ENCODE assay signal across 9 mouse cellular contexts in the genomic region with DNA sequence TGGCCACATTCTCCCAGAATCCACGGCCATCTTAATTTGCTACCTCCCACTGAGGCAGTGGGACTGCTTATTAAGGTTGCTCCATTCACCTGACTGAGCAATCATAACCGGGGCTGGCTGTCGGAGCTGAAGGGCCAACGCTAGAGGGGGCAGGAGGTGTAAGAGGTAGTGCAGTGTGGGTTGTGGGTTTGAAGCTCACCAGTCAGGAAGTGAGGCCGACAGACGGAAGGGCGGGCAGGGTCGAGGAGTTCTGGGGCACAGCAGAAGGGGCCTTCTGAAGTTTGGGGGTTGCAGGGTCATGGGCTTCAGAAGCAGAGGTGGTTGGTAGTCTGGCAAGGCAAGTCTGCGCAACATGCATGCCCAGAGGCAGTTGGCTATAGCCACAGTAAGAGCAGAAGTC. TPM values are rescaled to one million over a fixed set of nuclear protein-coding genes. Genes with fewer than 3 reads are reported as not detected.
DNase-seq lines count a peak whose midpoint lies in the region; ATAC-seq lines count a peak whose summit lies in the region.
"Had no signal": no experiment of that assay in that cellular context is flagged by ENCODE, and none has a peak within 500 bp of the region (broad histone marks: within the 10 kb centered on the region; RNA-seq: fewer than 3 reads in every experiment).

A gene (plus strand): TSS at position 205 of the 400 bp plus-strand sequence.

- peak within 1 kb of the TSS; percentile 12; the same call in 1 of the 2 replicates for H3K4me3 ChIP-seq in heart, embryonic 15.5 days
- no peak within 1 kb of the TSS for H3K4me3 ChIP-seq in heart, embryonic 12.5 days
- H3K4me3 ChIP-seq in liver, embryonic 13.5 days (replicated peaks), result peak within 1 kb of the TSS; percentile 21
- no peak within 1 kb of the TSS for H3K4me3 ChIP-seq in kidney, embryonic 15.5 days (replicated peaks)
- H3K4me3 ChIP-seq in forebrain, embryonic 14.5 days (ENCODE audit: low read depth, low read length), result no peak within 1 kb of the TSS
- H3K4me3 ChIP-seq: embryonic facial prominence, embryonic 13.5 days had no signal

- 47% methylated on average over 9 of the region's 9 CpGs for WGBS in heart, embryonic 15.5 days
- WGBS in heart, embryonic 12.5 days, result 55% methylated on average over 9 of the region's 9 CpGs
- WGBS in liver, embryonic 13.5 days (ENCODE audit: insufficient replicate concordance), result 22% methylated on average over 9 of the region's 9 CpGs
- 63% methylated on average over 9 of the region's 9 CpGs for WGBS in kidney, embryonic 15.5 days
- 63% methylated on average over 9 of the region's 9 CpGs for WGBS in forebrain, embryonic 14.5 days

- ATAC-seq in heart, embryonic 15.5 days (replicated peaks; ENCODE audit: insufficient number of reproducible peaks, insufficient read depth, low FRiP score, low read depth), result no peak
- no peak for ATAC-seq in heart, embryonic 12.5 days (ENCODE audit: insufficient number of reproducible peaks, low FRiP score)
- ATAC-seq in liver, embryonic 13.5 days (ENCODE audit: low read depth), result no peak
- ATAC-seq in kidney, embryonic 15.5 days (replicated peaks; ENCODE audit: low FRiP score), result no peak
- ATAC-seq in forebrain, embryonic 14.5 days, result no peak

- H3K36me3 ChIP-seq in heart, embryonic 15.5 days, result no peaks in the 10 kb centered on the region
- no peaks in the 10 kb centered on the region for H3K36me3 ChIP-seq in heart, embryonic 12.5 days
- no peaks in the 10 kb centered on the region; the same call in 1 of the 2 replicates for H3K36me3 ChIP-seq in liver, embryonic 13.5 days
- H3K36me3 ChIP-seq in kidney, embryonic 15.5 days, result no peaks in the 10 kb centered on the region
- H3K36me3 ChIP-seq in forebrain, embryonic 14.5 days (ENCODE audit: control insufficient read depth, insufficient read depth, low read length), result no peaks in the 10 kb centered on the region
- H3K36me3 ChIP-seq: embryonic facial prominence, embryonic 13.5 days had no signal

- H3K9ac ChIP-seq in heart, embryonic 15.5 days, result no peak within 1 kb of the TSS
- no peak within 1 kb of the TSS for H3K9ac ChIP-seq in heart, embryonic 12.5 days
- H3K9ac ChIP-seq in liver, embryonic 13.5 days, result peak within 1 kb of the TSS; percentile 40; the same call in 1 of the 2 replicates
- H3K9ac ChIP-seq in kidney, embryonic 15.5 days, result no peak within 1 kb of the TSS
- H3K9ac ChIP-seq in forebrain, embryonic 14.5 days (ENCODE audit: low read length), result no peak within 1 kb of the TSS
- H3K9ac ChIP-seq: embryonic facial prominence, embryonic 13.5 days had no signal

- DNase-seq in T-cell, adult 2 months (ENCODE audit: low spot score), result peak; percentile 86
- DNase-seq in liver, embryonic 13.5 days, result no peak
- peak; percentile 61 for DNase-seq in spleen, adult 12 weeks (ENCODE audit: low spot score)
- DNase-seq in forebrain, embryonic 14.5 days (ENCODE audit: low spot score), result no peak
- DNase-seq in adrenal gland, postnatal 14 days, result no peak

- H3K4me2 ChIP-seq in heart, embryonic 15.5 days, result no peak within 1 kb of the TSS; the same call in 1 of the 2 replicates
- H3K4me2 ChIP-seq in heart, embryonic 12.5 days, result no peak within 1 kb of the TSS
- H3K4me2 ChIP-seq in liver, embryonic 13.5 days, result peak within 1 kb of the TSS; percentile 52
- H3K4me2 ChIP-seq in kidney, embryonic 15.5 days, result no peak within 1 kb of the TSS
- no peak within 1 kb of the TSS for H3K4me2 ChIP-seq in forebrain, embryonic 14.5 days (ENCODE audit: low read length)
- H3K4me2 ChIP-seq: embryonic facial prominence, embryonic 13.5 days had no signal

- H3K9me3 ChIP-seq in heart, embryonic 15.5 days (replicated peaks), result no peaks in the 10 kb centered on the region
- no peaks in the 10 kb centered on the region for H3K9me3 ChIP-seq in heart, embryonic 12.5 days (replicated peaks)
- no peaks in the 10 kb centered on the region for H3K9me3 ChIP-seq in liver, embryonic 13.5 days (replicated peaks)
- no peaks in the 10 kb centered on the region for H3K9me3 ChIP-seq in kidney, embryonic 15.5 days (replicated peaks)
- no peaks in the 10 kb centered on the region for H3K9me3 ChIP-seq in forebrain, embryonic 14.5 days (replicated peaks; ENCODE audit: control insufficient read depth, low read length)
- H3K9me3 ChIP-seq: embryonic facial prominence, embryonic 13.5 days had no signal

- H3K4me1 ChIP-seq in heart, embryonic 15.5 days (replicated peaks), result peaks cover 29% of the 10 kb centered on the region
- peaks cover 24% of the 10 kb centered on the region for H3K4me1 ChIP-seq in heart, embryonic 12.5 days (replicated peaks)
- H3K4me1 ChIP-seq in liver, embryonic 13.5 days (replicated peaks), result peaks cover 63% of the 10 kb centered on the region
- H3K4me1 ChIP-seq in kidney, embryonic 15.5 days, result peaks cover 30% of the 10 kb centered on the region
- peaks cover 22% of the 10 kb centered on the region; the same call in 1 of the 2 replicates for H3K4me1 ChIP-seq in forebrain, embryonic 14.5 days (ENCODE audit: control insufficient read depth, insufficient read depth, low read length)

- H3K27me3 ChIP-seq in heart, embryonic 15.5 days, result peaks cover 52% of the 10 kb centered on the region
- H3K27me3 ChIP-seq in heart, embryonic 12.5 days (replicated peaks), result peaks cover 53% of the 10 kb centered on the region
- peaks cover 49% of the 10 kb centered on the region for H3K27me3 ChIP-seq in liver, embryonic 13.5 days
- peaks cover 52% of the 10 kb centered on the region for H3K27me3 ChIP-seq in kidney, embryonic 15.5 days
- peaks cover 3% of the 10 kb centered on the region for H3K27me3 ChIP-seq in forebrain, embryonic 14.5 days (replicated peaks; ENCODE audit: control insufficient read depth, insufficient read depth, low read length)

- no peak within 1 kb of the TSS for H3K27ac ChIP-seq in heart, embryonic 15.5 days
- H3K27ac ChIP-seq in heart, embryonic 12.5 days (ENCODE audit: poor library complexity, severe bottlenecking), result no peak within 1 kb of the TSS
- H3K27ac ChIP-seq in liver, embryonic 13.5 days, result no peak within 1 kb of the TSS
- no peak within 1 kb of the TSS for H3K27ac ChIP-seq in kidney, embryonic 15.5 days
- H3K27ac ChIP-seq in forebrain, embryonic 14.5 days (ENCODE audit: low read depth, low read length), result no peak within 1 kb of the TSS
- H3K27ac ChIP-seq: embryonic facial prominence, embryonic 13.5 days had no signal

RNA-seq across cellular contexts. Expression of the gene that starts here (rescaled TPM):
- 0.62 TPM in 1 of 2 replicates, not detected in the other for polyA plus RNA-seq in heart, embryonic 15.5 days (2015; fragmentation: Nextera tagmentation; extraction: Ambion mirVana)
- polyA plus RNA-seq in heart, embryonic 12.5 days (2016; fragmentation: Nextera tagmentation; extraction: Ambion mirVana), result 0.03 TPM in 1 of 2 replicates, not detected in the other
- polyA plus RNA-seq in liver, embryonic 13.5 days (2015; fragmentation: Nextera tagmentation; extraction: Ambion mirVana), result 0.41 and 0.85 TPM in 2 replicates
- polyA plus RNA-seq in kidney, embryonic 15.5 days (2015; fragmentation: Nextera tagmentation; extraction: Ambion mirVana), result 0.04 and 0.42 TPM in 2 replicates
- polyA plus RNA-seq in forebrain, embryonic 14.5 days (2014; fragmentation: Nextera tagmentation; extraction: Ambion mirVana), result 3.9 and 4.7 TPM in 2 replicates
- total RNA-seq in adrenal gland, postnatal 14 days (2021), result 6.9 and 14.3 TPM in 2 replicates

Comparison
In these comparisons a context has a peak if more than half of its experiments do, and no peak if none do; other contexts are left out.
1. H3K4me3 ChIP-seq: peak in heart, embryonic 15.5 days (single experiment) and liver, embryonic 13.5 days (single experiment); none in heart, embryonic 12.5 days (single experiment), kidney, embryonic 15.5 days (single experiment) and forebrain, embryonic 14.5 days (single experiment).
2. DNase-seq: peak in T-cell, adult 2 months (single experiment) and spleen, adult 12 weeks (single experiment); none in liver, embryonic 13.5 days (single experiment), forebrain, embryonic 14.5 days (single experiment) and adrenal gland, postnatal 14 days (single experiment).